Mouse (Mus musculus) stomach, postnatal 0 days (tissue): Measurements from ENCODE around the gene Stam2. TPM values are rescaled to one million over a fixed set of nuclear protein-coding genes. Genes with fewer than 3 reads are reported as not detected.

Experiments
- ATAC-seq: fragments of 200-750 bp; cut with Nextera tagmentation; 2 replicates; pipeline ENCODE4 v1.8.0; 2017; ENCODE audit not compliant: low FRiP score, low TSS enrichment
- DNase-seq: peaks from one replicate; pipeline ENCODE4 v3.0.0-alpha.2; 2016; ENCODE audit warnings: low spot score
- H3K27ac ChIP-seq: fragments of 300-500 bp; sonication (generic); replicated peaks from 2 replicates; pipeline ENCODE4 v1.5.1; 2014; ENCODE audit warnings: mild to moderate bottlenecking, control low read depth
- H3K27me3 ChIP-seq: fragments of 300-500 bp; sonication (generic); 2 replicates; pipeline ENCODE4 v1.6.1; 2014; ENCODE audit warnings: low read length; ENCODE audit not compliant: control insufficient read depth, insufficient read depth
- H3K36me3 ChIP-seq: fragments of 300-500 bp; sonication (generic); 2 replicates; pipeline ENCODE4 v1.6.1; 2014; ENCODE audit warnings: low read length, mixed read lengths; ENCODE audit not compliant: control insufficient read depth, insufficient read depth
- H3K4me1 ChIP-seq: fragments of 300-500 bp; sonication (generic); replicated peaks from 2 replicates; pipeline ENCODE4 v1.6.1; 2014; ENCODE audit warnings: antibody characterized with exemption; ENCODE audit not compliant: control insufficient read depth, insufficient read depth
- H3K4me2 ChIP-seq: fragments of 300-500 bp; sonication (generic); replicated peaks from 2 replicates; pipeline ENCODE4 v1.6.1; 2014; ENCODE audit warnings: low read depth, mild to moderate bottlenecking, control low read depth, moderate library complexity
- H3K4me3 ChIP-seq: fragments of 300-500 bp; sonication (generic); 2 replicates; pipeline ENCODE4 v1.5.1; 2014; ENCODE audit warnings: low read depth, low read length, control low read depth
- H3K9ac ChIP-seq: fragments of 300-500 bp; sonication (generic); 2 replicates; pipeline ENCODE4 v1.6.1; 2014; ENCODE audit warnings: mild to moderate bottlenecking, low read length, control low read depth, mixed read lengths
- H3K9me3 ChIP-seq: fragments of 300-500 bp; sonication (generic); 2 replicates; pipeline ENCODE4 v1.6.1; 2016; ENCODE audit warnings: low read length; ENCODE audit not compliant: control insufficient read depth
- CTCF ChIP-seq: IDR thresholded peaks from 2 replicates; pipeline ENCODE4 v1.5.1; 2016; ENCODE audit warnings: antibody characterized with exemption, low read depth, mild to moderate bottlenecking, moderate library complexity
- EP300 ChIP-seq: optimal IDR thresholded peaks from 2 replicates; pipeline ENCODE3; 2016; ENCODE audit warnings: antibody characterized with exemption
- WGBS: fragments of 180-500 bp; shearing (Covaris S2); extraction: QIAGEN DNeasy Blood & Tissue Kit; methylation state at CpG from one replicate; pipeline ENCODE4 v1.1.7; 2014; 5-methylcytosine and 5-hydroxymethylcytosine counted together
- polyA plus RNA-seq: library from polyadenylated mRNA; unstranded; fragments of >200 nt; fragmentation: Nextera tagmentation; extraction: Ambion mirVana; gene quantifications from 2 replicates; pipeline ENCODE4 v1.2.1, GENCODE M21; 2015

Stam2 gene
- polyA plus RNA-seq, 1 experiment from 2014 or later: 33.1 TPM

- 56% methylated on average over 4 of the region's 4 CpGs for WGBS
- no peaks in the 10 kb centered on the region for H3K27me3 ChIP-seq
- no peak overlapping the region for H3K4me3 ChIP-seq
- no peaks in the 10 kb centered on the region for H3K9me3 ChIP-seq
- H3K9ac ChIP-seq: no peak overlapping the region
- H3K4me1 ChIP-seq: no peaks in the 10 kb centered on the region
- H3K36me3 ChIP-seq: no peaks in the 10 kb centered on the region
- no peak for ATAC-seq
- no peak for DNase-seq
- no peak overlapping the region for H3K4me2 ChIP-seq
- TF ChIP-seq CTCF: no peak
- TF ChIP-seq EP300: no peak
- H3K27ac ChIP-seq: no peak overlapping the region
Measured at GRCm38 (mm10) chr2:52654541-52654940, 87.5 kb downstream of the Stam2 start.

GRCm38 (mm10) chr2:52651547-52651946 lies 90.5 kb downstream of the Stam2 start:
- H3K4me1 ChIP-seq: no peaks in the 10 kb centered on the region
- no peak overlapping the region for H3K4me2 ChIP-seq
- H3K27me3 ChIP-seq: no peaks in the 10 kb centered on the region
- 87% methylated on average over 6 of the region's 6 CpGs for WGBS
- H3K27ac ChIP-seq: no peak overlapping the region
- H3K36me3 ChIP-seq: no peaks in the 10 kb centered on the region
- no peaks in the 10 kb centered on the region for H3K9me3 ChIP-seq
- TF ChIP-seq EP300 (no peak), CTCF (no peak)
- no peak overlapping the region for H3K4me3 ChIP-seq
- ATAC-seq: no peak
- no peak for DNase-seq
- no peak overlapping the region for H3K9ac ChIP-seq

- Histone ChIP-seq H3K27ac (no peak overlapping the region), H3K4me1 (no peaks in the 10 kb centered on the region), H3K27me3 (no peaks in the 10 kb centered on the region), H3K36me3 (no peaks in the 10 kb centered on the region), H3K9me3 (no peaks in the 10 kb centered on the region), H3K9ac (no peak overlapping the region), H3K4me2 (no peak overlapping the region), H3K4me3 (no peak overlapping the region)
- DNase-seq (no peak), ATAC-seq (no peak)
- WGBS: 64% methylated on average over 8 of the region's 8 CpGs
- TF ChIP-seq EP300 (no peak), CTCF (no peak)
Measured at GRCm38 (mm10) chr2:52647255-52647998, 94.7 kb downstream of the Stam2 start.

- no peaks in the 10 kb centered on the region for H3K36me3 ChIP-seq
- no peaks in the 10 kb centered on the region for H3K4me1 ChIP-seq
- no peak overlapping the region for H3K4me2 ChIP-seq
- 67% methylated on average over 6 of the region's 6 CpGs for WGBS
- no peak overlapping the region for H3K27ac ChIP-seq
- no peak for TF ChIP-seq CTCF
- no peak for TF ChIP-seq EP300
- ATAC-seq (no peak), DNase-seq (no peak)
- H3K9me3 ChIP-seq: no peaks in the 10 kb centered on the region
- H3K4me3 ChIP-seq: no peak overlapping the region
- H3K27me3 ChIP-seq: no peaks in the 10 kb centered on the region
- no peak overlapping the region for H3K9ac ChIP-seq
Measured at GRCm38 (mm10) chr2:52643657-52644056, 98.4 kb downstream of the Stam2 start.

Other genes starting within 250 kb of the Stam2 start
- 0.64 and 0.93 TPM in 2 replicates for gene Cacnb4, start 65.5 kb downstream of the Stam2 start, polyA plus RNA-seq
- 2.6 and 3.0 TPM in 2 replicates for gene Fmnl2, start 115.6 kb upstream of the Stam2 start, polyA plus RNA-seq